Mouse (Mus musculus): ENCODE data around the gene Smarcal1. TPM values are rescaled to one million over a fixed set of nuclear protein-coding genes. Genes with fewer than 3 reads are reported as not detected.

The Smarcal1 gene
- 23.7 TPM for polyA plus RNA-seq (2014; fragmentation: Illumina TruSeq; extraction: RNeasy Lipid Tissue Mini Kit (QIAGEN cat#74804); ENCODE audit: low read depth, low replicate concordance)

GRCm38 (mm10) chr1:72582947-72583731, at the start of gene Smarcal1:
TSS of gene Smarcal1 (plus strand) at chr1:72583251.

DNA sequence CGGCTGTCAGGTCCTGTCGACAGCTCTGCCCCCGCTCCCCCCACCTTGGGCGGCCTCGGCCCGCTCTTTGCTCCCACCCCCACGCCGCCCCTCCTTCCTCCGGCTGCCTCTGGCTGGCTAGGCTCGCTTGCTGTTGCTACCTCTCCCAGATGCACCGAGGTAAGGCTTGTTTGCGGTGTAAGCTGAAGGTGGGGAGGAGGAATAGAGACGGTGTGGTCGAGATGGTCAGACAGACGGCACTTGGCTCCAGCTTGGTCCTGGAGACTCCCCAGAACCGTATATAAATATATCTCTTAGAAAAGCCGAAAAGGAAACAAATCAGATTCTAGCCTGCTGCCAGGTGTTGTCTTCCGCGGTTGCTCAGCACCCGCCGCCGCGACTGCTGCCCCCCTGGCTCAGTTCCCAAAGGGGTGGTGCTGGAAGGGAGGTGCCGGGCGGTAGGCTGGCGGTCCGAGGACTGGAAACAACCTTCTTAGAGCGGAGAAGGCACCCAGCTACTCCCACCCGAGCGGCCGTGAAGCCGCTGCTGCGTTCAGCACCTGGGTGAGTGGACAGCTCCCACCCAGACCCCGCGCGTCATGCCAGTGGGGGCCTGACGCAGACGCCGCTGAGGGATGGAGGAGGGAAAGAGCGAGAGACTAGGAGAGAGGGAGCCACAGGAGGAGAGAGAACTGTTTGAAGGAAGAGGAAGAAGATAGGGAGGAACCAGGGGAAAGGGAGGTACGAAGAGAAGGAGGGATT, 46.3 kb upstream of the Smarcal1 start, which contains the start of gene March4:
March4 (minus strand) TSS at position 320 of the 741 bp plus-strand sequence.

Other genes with a start within 250 kb of the Smarcal1 start
- gene March4, start 46.3 kb upstream of the Smarcal1 start, polyA plus RNA-seq (2014; fragmentation: Illumina TruSeq; extraction: RNeasy Lipid Tissue Mini Kit (QIAGEN cat#74804); ENCODE audit: low read depth, low replicate concordance), result not detected
- gene Ankar, start 117.3 kb downstream of the Smarcal1 start, polyA plus RNA-seq (2014; fragmentation: Illumina TruSeq; extraction: RNeasy Lipid Tissue Mini Kit (QIAGEN cat#74804); ENCODE audit: low read depth, low replicate concordance), result not detected
- gene Rpl37a, start 128.0 kb downstream of the Smarcal1 start, polyA plus RNA-seq (2014; fragmentation: Illumina TruSeq; extraction: RNeasy Lipid Tissue Mini Kit (QIAGEN cat#74804); ENCODE audit: low read depth, low replicate concordance), result 588 TPM
- 0.60 TPM for gene Igfbp2, start 241.3 kb downstream of the Smarcal1 start, polyA plus RNA-seq (2014; fragmentation: Illumina TruSeq; extraction: RNeasy Lipid Tissue Mini Kit (QIAGEN cat#74804); ENCODE audit: low read depth, low replicate concordance)

Measured in heart, adult 10 weeks (tissue).